Mouse (Mus musculus) C2C12 (cell line): ENCODE data around the gene Ano1. TPM values are rescaled to one million over a fixed set of nuclear protein-coding genes. Genes with fewer than 3 reads are reported as not detected.

Experiments
- H3K27me3 ChIP-seq: one replicate; pipeline ENCODE4 v1.6.1; 2011; ENCODE audit not compliant: control insufficient read depth, insufficient read depth, insufficient read length
- H3K36me3 ChIP-seq: one replicate; pipeline ENCODE4 v1.6.1; 2011; ENCODE audit not compliant: control insufficient read depth, insufficient read depth
- H3K4me3 ChIP-seq: one replicate; pipeline ENCODE4 v1.5.1; 2011; ENCODE audit warnings: mild to moderate bottlenecking, control low read depth; ENCODE audit not compliant: poor library complexity, insufficient read depth, severe bottlenecking
- H3K79me2 ChIP-seq: one replicate; pipeline ENCODE4 v1.6.1; 2011; ENCODE audit not compliant: control insufficient read depth, insufficient read depth
- H3K79me3 ChIP-seq: one replicate; pipeline ENCODE4 v1.6.1; 2011; ENCODE audit warnings: low read depth, control low read depth
- H3ac ChIP-seq: one replicate; pipeline ENCODE3; 2011; ENCODE audit warnings: low read depth; ENCODE audit not compliant: control insufficient read depth, insufficient read length
- CEBPB ChIP-seq: IDR thresholded peaks from one replicate; pipeline ENCODE4 v1.6.1; 2011; ENCODE audit warnings: low read depth, mild to moderate bottlenecking, control low read depth, moderate library complexity
- CTCF ChIP-seq: IDR thresholded peaks from one replicate; pipeline ENCODE4 v1.5.1; 2011; ENCODE audit not compliant: control insufficient read depth, insufficient read depth, insufficient read length
- FOSL1 ChIP-seq: IDR thresholded peaks from one replicate; pipeline ENCODE4 v1.8.0; 2011; ENCODE audit warnings: mild to moderate bottlenecking, low read length; ENCODE audit not compliant: poor library complexity, insufficient read depth, severe bottlenecking
- MAX ChIP-seq: IDR thresholded peaks from one replicate; pipeline ENCODE4 v1.6.1; 2011; ENCODE audit warnings: mild to moderate bottlenecking, control low read depth
- MYOD1 ChIP-seq: IDR thresholded peaks from one replicate; pipeline ENCODE4 v1.6.1; 2011; ENCODE audit warnings: low read depth; ENCODE audit not compliant: control insufficient read depth, insufficient read length
- MYOG ChIP-seq: IDR thresholded peaks from one replicate; pipeline ENCODE4 v1.6.1; 2011; ENCODE audit not compliant: control insufficient read depth, insufficient read length; ENCODE audit errors: extremely low read depth
- USF1 ChIP-seq: IDR thresholded peaks from one replicate; pipeline ENCODE4 v1.6.1; 2011; ENCODE audit warnings: low read depth, mild to moderate bottlenecking, control low read depth, moderate library complexity
- polyA plus RNA-seq: library from polyadenylated mRNA; unstranded; fragments of >200 nt; fragmentation: generic; extraction: Trizol; gene quantifications from one replicate; pipeline ENCODE4 v1.2.1, GENCODE M21; 2012; ENCODE audit warnings: missing spikeins

The Ano1 gene
- polyA plus RNA-seq, 1 experiment, result 2.7 TPM

DNA sequence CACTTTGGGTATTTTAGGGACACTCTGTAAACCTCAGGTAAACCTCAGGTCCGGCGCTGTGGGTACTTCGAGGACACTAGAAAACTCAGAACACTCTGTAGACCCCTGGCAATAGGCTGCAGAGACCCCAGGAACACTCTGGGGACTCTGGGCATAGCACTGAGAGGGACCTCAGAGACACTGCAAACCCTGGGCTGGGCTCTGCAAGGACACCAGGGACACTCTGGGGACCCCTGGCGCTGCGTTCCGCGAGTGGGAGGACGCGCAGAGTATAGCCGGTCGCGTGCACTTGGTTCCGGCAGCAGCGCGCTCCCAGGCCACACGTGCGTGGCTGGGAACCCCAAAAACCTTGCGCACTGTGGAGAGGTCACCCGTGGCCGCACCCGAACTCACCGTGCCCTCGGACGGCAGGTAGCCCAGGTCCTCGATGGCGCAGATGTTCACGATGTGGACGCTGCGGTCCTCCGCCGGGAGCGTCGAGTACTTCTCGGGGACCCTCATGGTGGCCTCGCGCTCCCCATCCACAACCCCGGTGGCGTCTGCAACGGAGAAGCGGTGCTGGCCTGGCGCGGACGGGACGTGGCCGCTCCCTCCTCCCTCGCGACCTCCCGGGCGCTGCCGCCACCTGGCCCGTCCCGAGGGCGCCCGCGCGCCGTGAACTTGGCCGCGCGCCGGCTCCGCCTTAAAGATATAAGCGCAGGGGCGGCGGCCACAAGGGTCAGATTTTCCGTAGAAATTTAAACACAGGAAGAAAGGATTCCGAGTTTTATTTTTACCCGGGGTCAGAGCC is 73.3 kb downstream of the Ano1 start:
- Histone ChIP-seq H3K79me3 (no peaks in the 10 kb centered on the region), H3K79me2 (peaks cover 10% of the 10 kb centered on the region), H3K27me3 (no peaks in the 10 kb centered on the region), H3K4me3 (peak overlapping the region; percentile 23), H3ac (peak overlapping the region; percentile 92), H3K36me3 (no peaks in the 10 kb centered on the region)
- TF ChIP-seq FOSL1 (no peak), MYOG (no peak), CTCF (no peak), MYOD1 (no peak), USF1 (no peak), CEBPB (no peak), MAX (no peak)

GRCm38 (mm10) chr7:144677341-144678086 is 74.3 kb downstream of the Ano1 start:
- Histone ChIP-seq H3K4me3 (peak overlapping the region; percentile 23), H3K27me3 (no peaks in the 10 kb centered on the region), H3K36me3 (no peaks in the 10 kb centered on the region), H3K79me3 (no peaks in the 10 kb centered on the region), H3K79me2 (peaks cover 10% of the 10 kb centered on the region), H3ac (no peak overlapping the region)
- TF ChIP-seq MYOG, result no peak
- no peak for TF ChIP-seq MYOD1
- no peak for TF ChIP-seq CEBPB
- TF ChIP-seq MAX, result no peak

- TF ChIP-seq CTCF (no peak), USF1 (no peak), MAX (no peak), MYOD1 (no peak), FOSL1 (no peak), CEBPB (no peak), MYOG (no peak)
- H3K36me3 ChIP-seq, result no peaks in the 10 kb centered on the region
- no peak overlapping the region for H3ac ChIP-seq
- H3K79me3 ChIP-seq, result no peaks in the 10 kb centered on the region
- no peaks in the 10 kb centered on the region for H3K27me3 ChIP-seq
- peaks cover 10% of the 10 kb centered on the region for H3K79me2 ChIP-seq
- no peak overlapping the region for H3K4me3 ChIP-seq
These were observed 76.1 kb downstream of the Ano1 start for GRCm38 (mm10) chr7:144675632-144676031.

- H3K4me3 ChIP-seq, result no peak overlapping the region
- no peak overlapping the region for H3ac ChIP-seq
- no peaks in the 10 kb centered on the region for H3K36me3 ChIP-seq
- H3K79me2 ChIP-seq, result no peaks in the 10 kb centered on the region
- TF ChIP-seq MAX (no peak), CEBPB (no peak), USF1 (no peak), CTCF (no peak), MYOG (no peak), MYOD1 (no peak), FOSL1 (no peak)
- no peaks in the 10 kb centered on the region for H3K79me3 ChIP-seq
- no peaks in the 10 kb centered on the region for H3K27me3 ChIP-seq
These were observed 81.9 kb downstream of the Ano1 start for GRCm38 (mm10) chr7:144669895-144670294.

DNA sequence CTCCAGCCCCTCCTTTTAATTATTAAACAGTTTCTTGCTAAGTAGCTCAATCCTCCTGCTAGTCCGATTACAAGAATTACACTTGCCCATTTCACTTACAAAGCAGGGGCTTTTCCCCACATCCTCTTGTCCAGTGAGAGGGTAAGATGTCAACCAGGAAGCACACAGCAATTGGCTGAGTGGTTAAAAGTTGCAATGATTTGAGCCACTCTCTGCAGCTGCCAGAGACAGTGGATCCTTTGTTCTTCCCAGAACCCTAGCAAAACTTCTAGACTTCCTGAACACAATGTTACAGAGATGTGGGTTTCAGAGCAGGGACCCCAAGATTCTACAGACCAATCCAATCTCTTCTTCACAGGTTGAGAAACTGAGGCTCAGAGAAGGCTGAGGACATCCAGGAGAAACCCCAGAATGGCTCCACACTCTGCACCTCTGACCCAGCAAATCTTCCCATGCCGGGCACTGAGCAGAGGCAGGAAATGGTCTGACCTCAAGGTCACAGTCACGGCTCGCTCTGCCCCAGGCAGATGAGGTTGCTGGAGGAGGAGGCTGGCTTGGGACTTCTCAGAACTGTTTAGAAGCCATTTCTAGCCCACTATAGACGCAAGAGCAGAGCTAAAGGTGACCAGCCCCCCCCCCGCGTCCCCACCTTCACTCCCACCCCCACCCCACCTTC is 83.0 kb downstream of the Ano1 start:
- Histone ChIP-seq H3K27me3 (no peaks in the 10 kb centered on the region), H3K79me2 (no peaks in the 10 kb centered on the region), H3K36me3 (no peaks in the 10 kb centered on the region), H3K4me3 (no peak overlapping the region), H3ac (no peak overlapping the region), H3K79me3 (no peaks in the 10 kb centered on the region)
- TF ChIP-seq FOSL1 (no peak), CEBPB (no peak), MAX (no peak), MYOD1 (no peak), CTCF (no peak), USF1 (no peak), MYOG (no peak)
